ENCODE assay signal across 10 mouse cellular contexts in the genomic region with DNA sequence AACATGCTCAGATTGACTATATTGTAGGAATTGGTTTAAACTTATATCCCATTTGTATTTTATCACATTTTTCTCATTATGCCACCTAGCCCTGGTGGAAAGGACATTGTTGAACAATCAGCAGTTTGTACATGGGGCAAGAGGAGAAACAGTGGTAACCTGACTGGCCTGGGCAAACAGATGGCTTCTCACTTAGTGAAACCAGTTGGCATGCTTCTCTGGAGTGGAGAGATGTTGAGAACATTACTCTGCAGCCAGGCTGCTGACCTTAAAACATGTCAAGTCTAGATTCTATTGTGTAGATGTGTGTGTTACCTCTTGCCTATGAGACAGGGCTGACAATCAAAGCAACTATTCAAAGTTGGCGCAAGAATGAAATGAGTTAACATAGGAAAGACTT. TPM values are rescaled to one million over a fixed set of nuclear protein-coding genes. Genes with fewer than 3 reads are reported as not detected.
"Had no signal": no experiment of that assay in that cellular context is flagged by ENCODE, and none has a peak within 500 bp of the region (broad histone marks: within the 10 kb centered on the region; RNA-seq: fewer than 3 reads in every experiment).

No protein-coding gene starts in this region.

- DNase-seq: kidney, adult 2 months; kidney, postnatal 25 days; liver, embryonic 13.5 days; lung, adult 2 months; lung, postnatal 14 days; thymus, postnatal 25 days had no signal

- ATAC-seq: midbrain, embryonic 13.5 days had no signal

- H3K27ac ChIP-seq: kidney, postnatal 0 days; liver, embryonic 13.5 days; macrophage; midbrain, embryonic 13.5 days had no signal

- H3K4me3 ChIP-seq: liver, embryonic 13.5 days; midbrain, embryonic 13.5 days had no signal

RNA-seq across cellular contexts. Expression of a gene that starts 7.6 kb away (rescaled TPM):
- total RNA-seq: megakaryocyte, adult 5-6 weeks had no signal
